Mouse (Mus musculus) embryonic facial prominence, embryonic 12.5 days (tissue): Measurements from ENCODE around the gene Dhx33. TPM values are rescaled to one million over a fixed set of nuclear protein-coding genes. Genes with fewer than 3 reads are reported as not detected.

ENCODE experiments used
- ATAC-seq: fragments of 200-750 bp; cut with Nextera tagmentation; 2 replicates; pipeline ENCODE4 v1.8.0; 2017; ENCODE audit not compliant: insufficient number of reproducible peaks, insufficient read depth, low FRiP score, low TSS enrichment
- H3K27ac ChIP-seq: fragments of 300-500 bp; sonication (generic); 2 replicates; pipeline ENCODE4 v1.5.1; 2016; ENCODE audit warnings: mild to moderate bottlenecking
- H3K27me3 ChIP-seq: fragments of 300-500 bp; sonication (generic); 2 replicates; pipeline ENCODE4 v1.6.1; 2016; ENCODE audit warnings: mild to moderate bottlenecking, moderate library complexity
- H3K36me3 ChIP-seq: fragments of 300-500 bp; sonication (generic); 2 replicates; pipeline ENCODE4 v1.6.1; 2016; ENCODE audit warnings: mild to moderate bottlenecking
- H3K4me1 ChIP-seq: fragments of 300-500 bp; sonication (generic); 2 replicates; pipeline ENCODE4 v1.6.1; 2016
- H3K4me2 ChIP-seq: fragments of 300-500 bp; sonication (generic); replicated peaks from 2 replicates; pipeline ENCODE4 v1.6.1; 2016; ENCODE audit warnings: mild to moderate bottlenecking, moderate library complexity
- H3K4me3 ChIP-seq: fragments of 300-500 bp; sonication (generic); 2 replicates; pipeline ENCODE4 v1.5.1; 2016; ENCODE audit warnings: mild to moderate bottlenecking
- H3K9ac ChIP-seq: fragments of 300-500 bp; sonication (generic); 2 replicates; pipeline ENCODE4 v1.6.1; 2016; ENCODE audit warnings: mild to moderate bottlenecking, moderate library complexity
- H3K9me3 ChIP-seq: fragments of 300-500 bp; sonication (generic); 2 replicates; pipeline ENCODE4 v1.6.1; 2016; ENCODE audit warnings: mild to moderate bottlenecking, moderate library complexity
- WGBS: fragments of 180-500 bp; shearing (Covaris S2); methylation state at CpG from one replicate; pipeline ENCODE4 v1.1.7; 2016; 5-methylcytosine and 5-hydroxymethylcytosine counted together
- polyA plus RNA-seq: library from polyadenylated mRNA; unstranded; fragments of >200 nt; fragmentation: Nextera tagmentation; extraction: Ambion mirVana; gene quantifications from 2 replicates; pipeline ENCODE4 v1.2.1, GENCODE M21; 2016

The Dhx33 gene
- polyA plus RNA-seq, 1 experiment from 2014 or later: 27.2 TPM

DNA sequence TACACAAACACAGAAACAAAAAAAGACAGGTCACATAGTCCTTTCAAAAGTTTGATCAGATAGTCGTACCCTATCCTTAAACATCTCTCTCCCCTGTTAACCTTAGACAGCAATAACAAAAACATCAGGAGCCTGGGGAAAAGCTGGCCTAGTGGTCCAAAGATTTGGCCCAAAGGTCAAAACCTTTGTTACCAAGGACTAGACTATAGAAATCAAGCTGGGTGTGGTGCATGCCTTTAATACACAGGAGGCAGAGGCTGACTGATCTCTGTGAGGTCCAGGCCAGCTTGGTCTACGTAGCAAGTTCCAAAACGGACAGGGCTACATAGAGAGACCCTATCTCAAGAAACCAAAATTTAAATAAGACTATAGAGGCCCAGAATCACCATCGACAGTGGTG, 49.5 kb downstream of the Dhx33 start:
- Histone ChIP-seq H3K27me3 (no peaks in the 10 kb centered on the region), H3K36me3 (peaks cover 78% of the 10 kb centered on the region)
- 83% methylated on average over 4 of the region's 4 CpGs for WGBS

DNA sequence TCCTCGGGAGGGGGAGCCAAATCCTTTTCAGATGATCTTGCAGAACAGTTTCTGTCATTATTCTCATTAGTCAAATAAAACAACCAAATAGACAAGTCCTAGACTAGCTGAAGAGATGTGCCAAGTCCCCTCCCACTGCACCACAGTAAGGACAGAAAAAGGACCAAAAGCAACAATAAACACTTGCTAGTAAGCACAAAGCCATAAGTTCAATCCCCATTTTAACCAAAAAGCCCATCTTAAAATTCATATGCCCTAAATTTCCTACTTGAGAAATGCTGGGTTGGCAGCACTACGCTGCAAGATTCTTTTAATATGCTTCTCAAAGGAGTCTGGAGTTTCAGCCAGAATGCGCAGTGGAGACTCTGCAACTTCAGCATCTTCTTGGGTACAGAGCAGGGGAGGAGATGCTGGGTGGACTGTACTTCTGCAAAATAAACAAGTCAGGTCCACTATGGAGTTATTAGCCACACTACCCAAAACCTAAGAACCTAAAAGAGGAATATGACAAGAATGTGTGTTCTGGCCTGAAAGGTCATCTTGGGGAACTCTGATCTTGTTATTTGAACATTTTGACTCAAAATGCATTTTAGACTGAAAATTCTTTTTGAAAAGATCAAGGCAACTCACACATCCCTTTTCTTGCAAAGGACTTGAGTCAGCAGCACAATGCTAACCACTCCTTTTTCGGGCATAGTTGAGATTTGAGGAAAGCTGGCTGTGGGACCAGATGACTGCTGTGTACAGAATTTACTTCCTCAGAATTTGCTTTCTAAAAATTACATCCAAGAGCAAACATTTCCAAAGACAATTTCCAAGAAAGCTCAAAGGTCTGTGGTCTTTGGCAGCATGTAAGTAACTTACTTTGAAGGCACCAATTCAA, 59.1 kb downstream of the Dhx33 start:
- Histone ChIP-seq H3K27me3 (no peaks in the 10 kb centered on the region), H3K9me3 (no peaks in the 10 kb centered on the region), H3K4me2 (no peak overlapping the region), H3K36me3 (peaks cover 81% of the 10 kb centered on the region), H3K4me1 (no peaks in the 10 kb centered on the region), H3K4me3 (no peak overlapping the region), H3K27ac (no peak overlapping the region), H3K9ac (no peak overlapping the region)
- 91% methylated on average over 4 of the region's 4 CpGs for WGBS
- no peak for ATAC-seq

More for the DNA sequence above, 49.5 kb downstream of the Dhx33 start:
- Histone ChIP-seq H3K27ac (no peak overlapping the region), H3K9ac (no peak overlapping the region), H3K9me3 (no peaks in the 10 kb centered on the region), H3K4me1 (no peaks in the 10 kb centered on the region), H3K4me3 (no peak overlapping the region), H3K4me2 (no peak overlapping the region)
- no peak for ATAC-seq

DNA sequence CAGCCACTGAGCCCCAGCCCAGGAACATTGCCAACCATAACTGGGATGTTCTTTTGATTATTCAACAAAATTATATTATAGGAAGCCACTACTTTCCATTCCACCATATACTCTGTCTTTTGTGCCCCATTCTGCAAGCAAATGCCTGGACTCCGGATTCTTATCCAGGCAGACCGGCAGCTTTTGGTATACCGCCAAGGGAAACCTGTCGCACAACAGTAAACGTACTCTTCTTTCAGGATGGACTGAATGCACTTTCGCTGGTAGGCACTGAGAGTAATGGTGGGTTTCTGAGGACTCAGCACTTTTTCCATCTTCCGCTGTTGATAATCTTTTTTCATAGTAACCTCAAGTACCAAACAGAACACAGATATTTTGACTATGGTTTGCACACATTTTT, 60.6 kb downstream of the Dhx33 start:
- H3K27me3 ChIP-seq: no peaks in the 10 kb centered on the region
- H3K36me3 ChIP-seq: peaks cover 80% of the 10 kb centered on the region
- H3K9ac ChIP-seq: no peak overlapping the region
- no peak overlapping the region for H3K4me3 ChIP-seq
- no peaks in the 10 kb centered on the region for H3K4me1 ChIP-seq
- WGBS: 91% methylated on average over 7 of the region's 7 CpGs
- no peak for ATAC-seq
- H3K27ac ChIP-seq: no peak overlapping the region
- no peaks in the 10 kb centered on the region for H3K9me3 ChIP-seq
- no peak overlapping the region for H3K4me2 ChIP-seq

DNA sequence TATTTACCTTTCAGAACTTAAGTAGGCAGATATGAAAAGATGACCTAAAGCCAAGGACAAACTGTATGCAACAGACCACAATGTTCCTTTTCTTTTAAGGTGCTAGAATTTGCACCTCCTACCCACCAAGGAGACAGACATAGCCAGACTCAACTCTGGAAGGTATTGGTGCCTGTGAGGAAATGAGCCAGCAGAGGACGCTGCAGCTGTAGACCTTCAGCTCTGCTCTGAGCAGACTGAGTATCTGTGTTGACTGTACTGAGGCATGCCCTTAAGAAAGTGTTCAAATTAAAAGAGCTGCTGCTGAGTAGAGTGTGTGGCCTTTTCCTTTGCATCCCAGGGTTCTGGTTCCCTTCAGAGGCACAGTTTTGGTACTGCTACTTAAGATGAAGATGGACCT, 61.6 kb downstream of the Dhx33 start:
- Histone ChIP-seq H3K4me3 (no peak overlapping the region), H3K9ac (no peak overlapping the region), H3K27ac (no peak overlapping the region), H3K9me3 (no peaks in the 10 kb centered on the region), H3K4me1 (no peaks in the 10 kb centered on the region), H3K27me3 (no peaks in the 10 kb centered on the region), H3K36me3 (peaks cover 78% of the 10 kb centered on the region), H3K4me2 (no peak overlapping the region)
- no peak for ATAC-seq
- 81% methylated on average over 1 of the region's 1 CpGs for WGBS

DNA sequence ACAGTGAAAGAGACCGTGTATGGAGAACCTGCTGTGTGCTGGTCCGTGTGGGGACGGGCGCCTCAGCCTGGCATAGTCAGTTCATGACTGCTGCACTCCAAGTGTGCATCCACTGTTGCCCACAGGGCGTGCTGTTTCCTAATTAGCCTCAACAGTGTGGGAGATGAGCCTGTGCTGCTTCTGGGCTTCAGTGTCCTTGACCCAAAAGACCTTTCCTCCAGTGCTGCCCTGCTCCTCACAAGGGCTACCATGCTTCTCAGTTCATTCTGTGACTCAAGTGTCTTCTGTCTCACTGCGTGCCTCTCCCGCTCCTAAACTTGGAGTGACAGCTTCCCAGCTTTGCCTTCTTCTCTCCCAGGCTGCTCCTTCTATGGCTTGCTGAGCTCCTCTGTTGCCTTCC, 68.9 kb downstream of the Dhx33 start:
- H3K36me3 ChIP-seq: peaks cover 65% of the 10 kb centered on the region
- H3K27ac ChIP-seq: no peak overlapping the region
- no peaks in the 10 kb centered on the region for H3K9me3 ChIP-seq
- H3K4me1 ChIP-seq: no peaks in the 10 kb centered on the region
- H3K27me3 ChIP-seq: no peaks in the 10 kb centered on the region
- ATAC-seq: no peak
- no peak overlapping the region for H3K4me2 ChIP-seq
- H3K9ac ChIP-seq: no peak overlapping the region
- H3K4me3 ChIP-seq: no peak overlapping the region
- WGBS: 90% methylated on average over 7 of the region's 7 CpGs

Other genes with a start within 250 kb of the Dhx33 start
- gene Zfp3, start 240.2 kb downstream of the Dhx33 start, polyA plus RNA-seq: 6.8 and 7.5 TPM in 2 replicates
- gene Scimp, start 191.9 kb downstream of the Dhx33 start, polyA plus RNA-seq: not detected in 2 replicates
- gene Rabep1, start 159.7 kb downstream of the Dhx33 start, polyA plus RNA-seq: 43.9 and 45.9 TPM in 2 replicates
- 134 TPM in 2 replicates for gene Nup88, start 34.5 kb downstream of the Dhx33 start, polyA plus RNA-seq
- 71.3 and 73.8 TPM in 2 replicates for gene Rpain, start 34.2 kb downstream of the Dhx33 start, polyA plus RNA-seq
- gene C1qbp, start 21.4 kb downstream of the Dhx33 start, polyA plus RNA-seq: 254 and 255 TPM in 2 replicates
- 57.5 and 58.0 TPM in 2 replicates for gene Mis12, start 15.2 kb upstream of the Dhx33 start, polyA plus RNA-seq
- gene Derl2, start 15.4 kb upstream of the Dhx33 start, polyA plus RNA-seq: 42.1 and 44.0 TPM in 2 replicates
- 270 and 273 TPM in 2 replicates for gene 6330403K07Rik, start 29.1 kb upstream of the Dhx33 start, polyA plus RNA-seq
- gene Nlrp1a, start 140.3 kb upstream of the Dhx33 start, polyA plus RNA-seq: 0.04 TPM in 1 of 2 replicates, not detected in the other
- gene Nlrp1b, start 226.3 kb upstream of the Dhx33 start, polyA plus RNA-seq: 0.09 TPM in 1 of 2 replicates, not detected in the other